Mouse (Mus musculus): Measurements from ENCODE around the gene Btbd9.

DNA sequence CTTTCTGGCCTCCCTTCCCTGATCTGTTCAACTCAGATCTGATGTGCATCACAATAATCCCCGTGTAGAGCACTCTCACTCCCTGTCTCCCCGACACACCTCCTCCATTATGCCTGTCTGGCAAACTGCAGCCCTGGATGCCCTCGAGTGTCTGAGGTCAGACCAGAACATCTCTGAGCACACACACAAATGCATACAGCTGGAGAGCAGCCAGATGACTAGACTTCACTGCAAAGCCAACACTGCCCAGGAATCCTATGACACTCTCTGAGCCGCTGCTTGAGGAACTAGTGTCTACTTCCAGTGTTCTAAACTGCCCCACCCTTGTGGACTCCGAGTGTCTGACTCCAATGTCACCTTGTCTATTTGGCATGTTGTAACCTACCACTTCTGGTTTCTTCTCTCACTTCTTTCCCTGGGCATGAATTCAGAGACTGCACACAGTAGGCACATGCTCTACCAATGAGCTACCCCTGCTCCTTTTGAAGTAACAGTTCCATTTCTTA is 112.0 kb downstream of the Btbd9 start:
- TF ChIP-seq POLR2A (IDR thresholded peaks at IDR 0.05; ENCODE audit: borderline replicate concordance, insufficient read depth, low read length) (no peak), CTCF (IDR thresholded peaks at IDR 0.05; ENCODE audit: borderline replicate concordance, insufficient read depth, low read depth, low read length) (no peak)
